Mouse (Mus musculus) midbrain, embryonic 16.5 days (tissue): ENCODE measurements around the gene Best1. TPM values are rescaled to one million over a fixed set of nuclear protein-coding genes. Genes with fewer than 3 reads are reported as not detected.
A peak's percentile ranks its signal among the peaks of the same experiment; 100 is the strongest.

Experiments used
- ATAC-seq: fragments of 200-750 bp; cut with Nextera tagmentation; 2 replicates; pipeline ENCODE4 v1.8.0; 2017; ENCODE audit warnings: moderate TSS enrichment
- H3K27ac ChIP-seq: fragments of 300-500 bp; sonication (generic); 2 replicates; pipeline ENCODE4 v1.5.1; 2014; ENCODE audit warnings: mild to moderate bottlenecking, low read length, mixed read lengths
- H3K27me3 ChIP-seq: fragments of 300-500 bp; sonication (generic); 2 replicates; pipeline ENCODE4 v1.6.1; 2014; ENCODE audit warnings: low read depth, low read length, mixed read lengths; ENCODE audit not compliant: control insufficient read depth, insufficient read depth
- H3K36me3 ChIP-seq: fragments of 300-500 bp; sonication (generic); 2 replicates; pipeline ENCODE4 v1.6.1; 2014; ENCODE audit warnings: mild to moderate bottlenecking, low read length, moderate library complexity, mixed read lengths; ENCODE audit not compliant: control insufficient read depth, insufficient read depth
- H3K4me1 ChIP-seq: fragments of 300-500 bp; sonication (generic); 2 replicates; pipeline ENCODE4 v1.6.1; 2014; ENCODE audit warnings: mild to moderate bottlenecking, low read length, mixed read lengths; ENCODE audit not compliant: control insufficient read depth, insufficient read depth
- H3K4me2 ChIP-seq: fragments of 300-500 bp; sonication (generic); 2 replicates; pipeline ENCODE4 v1.6.1; 2014; ENCODE audit warnings: mild to moderate bottlenecking, low read length, mixed read lengths
- H3K4me3 ChIP-seq: fragments of 300-500 bp; sonication (generic); 2 replicates; pipeline ENCODE4 v1.5.1; 2014; ENCODE audit warnings: low read depth, mild to moderate bottlenecking, low read length, moderate library complexity, mixed read lengths
- H3K9ac ChIP-seq: fragments of 300-500 bp; sonication (generic); 2 replicates; pipeline ENCODE4 v1.6.1; 2014; ENCODE audit warnings: low read depth, low read length, mixed read lengths
- H3K9me3 ChIP-seq: fragments of 300-500 bp; sonication (generic); replicated peaks from 2 replicates; pipeline ENCODE4 v1.6.1; 2014; ENCODE audit warnings: mild to moderate bottlenecking, low read length, mixed read lengths; ENCODE audit not compliant: control insufficient read depth, poor library complexity, severe bottlenecking
- WGBS: fragments of 180-500 bp; shearing (Covaris S2); extraction: QIAGEN DNeasy Blood & Tissue Kit; methylation state at CpG from one replicate; pipeline ENCODE4 v1.1.7; 2014; 5-methylcytosine and 5-hydroxymethylcytosine counted together
- polyA plus RNA-seq: library from polyadenylated mRNA; unstranded; fragments of >200 nt; fragmentation: Nextera tagmentation; extraction: Ambion mirVana; gene quantifications from 2 replicates; pipeline ENCODE4 v1.2.1, GENCODE M21; 2015

Best1 gene
- polyA plus RNA-seq, 1 experiment from 2014 or later: 2.9 TPM

DNA sequence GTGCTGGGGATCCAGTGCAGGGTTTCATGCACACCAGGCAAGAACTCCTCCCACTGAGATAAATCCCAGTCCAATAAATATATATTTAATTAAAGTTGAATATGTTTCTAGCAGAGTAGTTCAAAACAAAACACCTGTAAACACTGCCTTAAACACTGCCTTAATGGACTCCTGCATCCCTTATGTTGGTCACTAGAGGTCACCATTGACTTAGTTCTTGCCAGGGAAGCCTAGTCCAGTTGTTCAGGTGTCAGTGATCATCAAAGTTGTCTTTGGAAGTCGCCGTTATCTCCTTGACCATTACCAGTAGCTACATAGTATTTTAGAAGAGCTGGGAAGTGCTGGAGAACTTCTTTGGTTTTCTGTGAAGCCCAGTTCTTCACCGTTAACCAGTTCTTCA lies 1.1 kb downstream of the Best1 start:
- Histone ChIP-seq H3K36me3 (no peaks in the 10 kb centered on the region), H3K9ac (no peak overlapping the region), H3K4me3 (no peak overlapping the region), H3K9me3 (no peaks in the 10 kb centered on the region), H3K4me1 (no peaks in the 10 kb centered on the region), H3K4me2 (no peak overlapping the region), H3K27me3 (no peaks in the 10 kb centered on the region), H3K27ac (no peak overlapping the region)
- peak; percentile 57 for ATAC-seq
- 25% methylated on average over 3 of the region's 3 CpGs for WGBS

DNA sequence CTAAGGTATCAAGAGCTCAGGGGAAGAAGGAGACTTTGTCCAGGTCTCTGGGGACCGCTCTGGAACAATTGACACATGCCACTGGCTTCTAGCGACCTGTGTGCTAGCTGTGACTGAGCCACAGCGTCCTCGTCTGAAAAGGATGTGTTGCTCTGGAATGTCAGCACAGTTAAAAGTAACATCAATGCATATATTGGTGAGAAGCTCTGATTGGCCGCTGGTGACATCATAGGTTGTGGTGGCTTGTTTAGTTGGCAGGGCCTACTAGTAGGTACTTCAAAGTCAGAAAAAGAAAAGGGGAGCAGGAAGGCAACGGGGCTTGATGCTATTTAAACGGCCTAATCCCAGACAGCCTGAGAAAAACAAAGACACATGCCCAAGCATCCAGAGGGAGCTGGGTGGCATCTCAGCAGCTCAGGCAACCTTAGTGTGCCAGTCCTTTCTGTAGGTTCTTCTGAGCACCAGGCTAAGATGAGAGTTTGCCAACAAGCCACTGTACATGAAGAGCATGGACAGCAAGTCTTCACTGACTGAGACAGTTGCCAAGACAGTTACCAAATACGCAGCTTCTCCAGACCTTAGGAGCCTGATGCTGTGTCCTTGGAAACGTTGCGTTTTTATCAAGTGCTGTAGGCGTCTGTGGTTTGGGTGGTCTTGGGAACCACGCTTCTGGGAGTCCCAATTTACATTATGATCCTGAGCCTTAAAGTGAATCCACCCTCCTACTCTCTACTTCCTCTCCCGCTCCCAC lies 2.5 kb downstream of the Best1 start:
- H3K9ac ChIP-seq: no peak overlapping the region
- ATAC-seq: no peak
- no peak overlapping the region for H3K27ac ChIP-seq
- 62% methylated on average over 13 of the region's 13 CpGs for WGBS
- no peaks in the 10 kb centered on the region for H3K36me3 ChIP-seq
- H3K4me3 ChIP-seq: no peak overlapping the region
- H3K27me3 ChIP-seq: no peaks in the 10 kb centered on the region
- H3K9me3 ChIP-seq: no peaks in the 10 kb centered on the region
- no peak overlapping the region for H3K4me2 ChIP-seq
- no peaks in the 10 kb centered on the region for H3K4me1 ChIP-seq

DNA sequence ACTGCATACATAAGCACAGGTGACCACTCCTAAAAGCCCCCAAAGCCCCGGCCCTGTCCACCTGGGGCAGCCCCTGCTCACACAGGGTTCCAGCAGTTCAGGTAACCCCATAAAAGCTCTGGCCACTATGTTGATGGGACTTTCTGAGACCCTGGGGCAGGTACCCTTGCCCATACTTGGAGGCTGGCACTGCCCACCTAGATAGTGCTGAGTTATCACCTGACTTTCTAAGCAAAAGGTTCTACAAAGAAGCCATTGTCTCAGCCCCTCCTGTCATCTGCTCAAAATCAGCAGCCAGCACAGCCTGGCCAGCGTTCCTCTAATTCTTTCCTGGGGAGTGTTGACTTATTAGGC lies 3.4 kb downstream of the Best1 start:
- 83% methylated on average over 2 of the region's 2 CpGs for WGBS
- Histone ChIP-seq H3K9ac (no peak overlapping the region), H3K27me3 (no peaks in the 10 kb centered on the region), H3K36me3 (no peaks in the 10 kb centered on the region), H3K4me1 (no peaks in the 10 kb centered on the region; the same call in 1 of the 2 replicates), H3K4me2 (no peak overlapping the region), H3K9me3 (no peaks in the 10 kb centered on the region), H3K27ac (no peak overlapping the region), H3K4me3 (no peak overlapping the region)
- no peak for ATAC-seq

DNA sequence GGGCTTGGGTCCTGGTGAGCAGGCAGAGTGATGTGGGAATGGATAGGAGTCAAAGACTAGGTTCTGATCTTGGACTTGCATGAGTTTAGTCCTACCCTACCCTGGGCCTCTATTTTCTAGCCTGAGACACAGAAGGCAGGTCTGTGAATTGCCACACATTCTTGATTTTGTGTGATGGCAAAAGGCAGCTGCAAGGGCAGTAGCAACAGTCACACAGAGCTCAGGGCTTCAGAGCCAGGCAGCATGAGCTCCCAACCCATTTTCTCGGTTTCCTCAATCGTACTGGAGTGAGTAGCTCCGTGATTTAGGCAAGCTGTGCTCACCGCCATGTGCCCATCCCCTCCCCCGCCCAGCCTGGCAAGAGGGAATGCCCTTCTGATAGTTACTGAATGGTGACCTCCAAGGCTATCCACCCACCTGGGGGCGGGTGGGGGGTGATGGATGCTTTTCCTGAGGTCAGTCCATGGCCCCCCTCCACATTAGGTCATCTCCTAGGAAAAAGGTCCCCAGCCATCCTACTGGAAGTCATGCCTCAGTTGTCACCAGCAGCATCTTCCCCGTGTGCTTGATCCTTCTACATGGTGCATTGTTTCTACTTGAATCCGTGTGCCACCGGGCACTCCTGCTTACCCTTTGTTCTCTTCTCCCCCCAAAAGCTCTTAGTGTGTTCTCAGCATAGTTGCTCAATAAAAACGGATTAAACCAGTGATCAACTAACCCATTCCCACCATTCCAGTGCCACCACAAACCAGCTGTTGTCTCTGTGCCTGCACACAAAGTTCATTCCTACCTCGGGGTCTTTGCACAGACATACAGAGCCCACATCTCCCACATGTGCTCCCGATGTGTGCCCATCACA lies 4.0 kb downstream of the Best1 start:
- no peak overlapping the region for H3K4me3 ChIP-seq

DNA sequence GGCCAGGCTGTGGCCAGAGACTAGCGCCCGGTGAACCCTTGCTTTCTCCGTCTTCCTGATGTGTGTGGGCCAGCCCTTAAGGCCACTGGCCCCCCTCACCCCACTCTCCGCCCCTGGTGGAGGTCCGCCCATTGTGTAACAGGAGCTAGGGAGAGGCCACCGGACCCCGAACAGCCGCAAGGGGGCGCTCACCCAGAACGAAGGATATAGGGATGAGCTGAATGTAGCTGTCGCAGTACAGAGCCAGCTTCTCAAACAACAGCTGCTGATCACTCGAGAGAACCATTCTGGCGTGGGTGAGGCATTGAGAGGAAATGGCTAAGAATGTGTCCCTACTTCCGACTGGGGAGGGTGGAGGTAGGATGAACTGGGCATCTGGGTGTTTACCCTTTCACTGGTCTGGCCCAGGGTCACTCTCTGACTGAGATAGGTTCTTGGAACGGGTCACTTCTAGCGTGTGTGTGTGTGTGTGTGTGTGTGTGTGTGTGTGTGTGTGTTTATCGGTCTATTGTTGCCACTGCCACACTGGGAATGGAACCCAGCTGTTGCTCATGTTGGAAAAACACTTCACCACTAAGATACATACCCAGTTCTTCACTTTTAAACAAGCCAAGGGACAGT lies 8.3 kb downstream of the Best1 start:
- H3K4me2 ChIP-seq: peak overlapping the region; percentile 57
- H3K9ac ChIP-seq: peak overlapping the region; percentile 53
- ATAC-seq: peak; percentile 90
- H3K27ac ChIP-seq: 0 out of 2 replicates have a peak overlapping the region, but pooled peaks have one; percentile 11
- no peaks in the 10 kb centered on the region for H3K27me3 ChIP-seq
- no peaks in the 10 kb centered on the region; the same call in 1 of the 2 replicates for H3K4me1 ChIP-seq
- H3K9me3 ChIP-seq: no peaks in the 10 kb centered on the region
- H3K36me3 ChIP-seq: no peaks in the 10 kb centered on the region
- WGBS: 7% methylated on average over 17 of the region's 17 CpGs
- peak overlapping the region; percentile 30 for H3K4me3 ChIP-seq

More for the DNA sequence above, 4.0 kb downstream of the Best1 start:
- H3K27ac ChIP-seq: no peak overlapping the region
- 74% methylated on average over 12 of the region's 12 CpGs for WGBS
- no peaks in the 10 kb centered on the region for H3K9me3 ChIP-seq
- ATAC-seq: no peak
- H3K4me1 ChIP-seq: no peaks in the 10 kb centered on the region; the same call in 1 of the 2 replicates
- H3K4me2 ChIP-seq: no peak overlapping the region
- no peaks in the 10 kb centered on the region for H3K27me3 ChIP-seq
- H3K9ac ChIP-seq: no peak overlapping the region
- no peaks in the 10 kb centered on the region for H3K36me3 ChIP-seq

DNA sequence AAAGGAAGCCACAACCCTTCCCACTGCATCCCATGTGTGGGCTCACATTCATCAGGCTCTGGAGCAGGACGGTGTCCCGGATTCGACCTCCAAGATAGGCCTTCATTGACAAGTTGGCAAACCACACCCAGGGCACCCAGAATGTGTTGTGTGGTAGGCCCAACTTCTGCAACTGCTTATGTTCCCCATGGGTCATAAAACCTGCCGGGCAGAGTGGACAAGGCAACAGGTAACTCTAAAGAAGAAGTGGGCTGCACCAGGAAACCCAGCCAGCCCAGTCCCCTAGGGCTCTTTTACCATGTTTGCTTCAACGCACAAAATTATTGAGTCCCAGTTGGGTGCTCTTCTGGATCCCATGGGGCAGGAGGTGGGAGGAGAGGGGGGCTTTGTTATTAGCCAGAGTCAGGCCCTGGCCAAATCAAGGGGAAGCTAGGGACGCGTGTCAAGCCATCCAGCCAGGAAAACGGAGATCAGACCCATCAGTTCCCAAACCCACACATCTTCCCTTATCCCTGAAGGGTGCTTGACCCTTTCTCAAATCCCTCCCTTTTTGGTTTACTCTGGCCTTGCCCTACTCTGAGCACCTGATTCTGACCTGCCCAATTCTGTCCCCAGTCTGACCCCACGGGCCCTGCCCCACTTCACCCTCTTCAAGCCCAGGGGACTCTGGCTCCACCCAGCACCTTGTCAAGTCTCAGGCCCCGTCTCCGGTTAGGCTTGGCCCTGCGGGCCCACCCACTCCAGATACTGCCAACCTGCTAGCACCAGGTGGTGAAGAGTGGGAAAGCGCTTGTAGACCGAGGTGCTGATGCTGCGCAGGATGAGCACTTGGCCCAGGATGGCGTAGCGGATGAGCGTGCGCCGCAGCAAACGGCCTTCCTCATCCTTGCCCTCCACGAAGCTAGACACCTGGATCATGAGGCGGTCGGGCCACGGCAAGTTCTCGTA lies 9.1 kb downstream of the Best1 start:
- H3K9me3 ChIP-seq: no peaks in the 10 kb centered on the region
- H3K27me3 ChIP-seq: no peaks in the 10 kb centered on the region
- H3K9ac ChIP-seq: peak overlapping the region; percentile 53
- no peaks in the 10 kb centered on the region for H3K36me3 ChIP-seq
- H3K4me2 ChIP-seq: peak overlapping the region; percentile 57
- 45% methylated on average over 26 of the region's 26 CpGs for WGBS
- ATAC-seq: peak; percentile 74
- H3K27ac ChIP-seq: no peak overlapping the region
- peak overlapping the region; percentile 30 for H3K4me3 ChIP-seq
- no peaks in the 10 kb centered on the region; the same call in 1 of the 2 replicates for H3K4me1 ChIP-seq

DNA sequence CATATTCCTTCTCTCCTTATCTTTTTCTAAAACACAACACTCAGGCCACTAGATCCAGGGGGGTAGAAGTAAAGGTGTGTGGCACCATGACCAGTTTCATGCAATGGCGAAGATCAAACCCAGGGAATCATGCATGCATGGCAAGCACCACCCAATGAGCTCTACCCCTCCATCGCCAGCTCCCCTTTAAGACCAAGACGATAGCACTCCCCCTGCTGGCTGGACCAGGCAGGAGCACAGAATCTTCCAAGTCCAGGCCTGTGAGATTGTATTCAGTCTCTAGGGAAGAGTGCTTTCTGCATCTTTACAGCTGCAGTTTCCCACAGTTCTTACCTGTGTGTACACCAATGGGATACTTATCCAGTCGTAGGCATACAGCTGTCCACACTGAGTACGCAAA lies 10.1 kb downstream of the Best1 start:
- H3K27me3 ChIP-seq: no peaks in the 10 kb centered on the region
- H3K9me3 ChIP-seq: no peaks in the 10 kb centered on the region
- H3K36me3 ChIP-seq: no peaks in the 10 kb centered on the region
- H3K4me2 ChIP-seq: no peak overlapping the region
- no peaks in the 10 kb centered on the region; the same call in 1 of the 2 replicates for H3K4me1 ChIP-seq
- no peak overlapping the region for H3K27ac ChIP-seq
- ATAC-seq: no peak
- no peak overlapping the region for H3K9ac ChIP-seq
- H3K4me3 ChIP-seq: no peak overlapping the region
- 20% methylated on average over 5 of the region's 5 CpGs for WGBS

DNA sequence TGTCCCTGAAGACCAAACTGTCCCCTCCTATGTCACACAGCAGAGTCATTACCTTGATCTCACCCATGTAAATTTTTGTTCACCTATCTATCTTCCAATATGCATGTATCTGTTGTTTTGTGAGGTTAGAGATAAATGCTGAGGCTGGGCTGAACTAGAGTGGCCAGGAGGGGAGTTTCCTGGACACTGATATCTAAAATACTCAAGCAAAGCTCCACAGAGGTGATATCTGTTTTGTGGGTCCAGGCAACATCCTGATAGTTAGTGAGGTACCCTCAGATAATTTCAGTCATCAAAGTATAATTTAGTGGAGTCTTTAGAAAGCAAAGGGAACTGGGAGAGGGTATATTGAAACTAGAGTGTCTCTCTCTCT lies 11.6 kb downstream of the Best1 start:
- Histone ChIP-seq H3K27ac (no peak overlapping the region), H3K4me3 (no peak overlapping the region), H3K9ac (no peak overlapping the region), H3K4me2 (no peak overlapping the region), H3K36me3 (peaks cover 9% of the 10 kb centered on the region), H3K27me3 (no peaks in the 10 kb centered on the region), H3K9me3 (no peaks in the 10 kb centered on the region), H3K4me1 (no peaks in the 10 kb centered on the region; the same call in 1 of the 2 replicates)
- ATAC-seq: no peak
